Mouse (Mus musculus) liver, embryonic 14.5 days (tissue): ENCODE measurements around the gene Atxn1.

Experiments
- CTCF ChIP-seq: IDR thresholded peaks from 2 replicates; pipeline ENCODE4 v1.5.1; 2016; ENCODE audit warnings: antibody characterized with exemption, low read depth, control low read depth
- EP300 ChIP-seq: IDR thresholded peaks from 2 replicates; pipeline ENCODE4 v1.6.1; 2016; ENCODE audit warnings: antibody characterized with exemption, low read depth

GRCm38 (mm10) chr13:45607946-45608345 is 356.9 kb downstream of the Atxn1 start:
- no peak for TF ChIP-seq CTCF
- TF ChIP-seq EP300 = no peak
